Mouse (Mus musculus) stomach, postnatal 0 days (tissue): ENCODE data around the gene Mpp4.

Source experiments
- CTCF ChIP-seq: IDR thresholded peaks from 2 replicates; pipeline ENCODE4 v1.5.1; 2016; ENCODE audit warnings: antibody characterized with exemption, low read depth, mild to moderate bottlenecking, moderate library complexity
- EP300 ChIP-seq: optimal IDR thresholded peaks from 2 replicates; pipeline ENCODE3; 2016; ENCODE audit warnings: antibody characterized with exemption

DNA sequence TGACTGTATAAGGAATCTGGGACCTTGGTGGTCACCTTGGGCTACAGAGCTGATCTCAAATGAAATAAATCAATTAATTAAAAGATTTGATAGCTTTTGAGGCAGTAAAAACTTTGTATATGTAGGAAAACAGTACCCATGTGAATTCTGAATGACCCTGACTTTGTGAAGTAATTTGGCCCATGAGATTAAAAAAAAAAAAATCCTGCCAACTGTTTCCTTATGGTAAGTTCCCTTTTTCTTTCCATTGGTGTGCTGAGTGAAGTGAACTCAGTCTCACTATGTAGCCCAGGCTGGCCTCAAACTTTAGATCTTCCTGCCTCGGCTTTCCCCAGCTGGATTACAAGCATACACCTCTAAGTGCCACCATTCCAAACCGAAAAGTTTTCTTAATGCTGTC is 19.2 kb upstream of the Mpp4 start:
- no peak for TF ChIP-seq CTCF
- TF ChIP-seq EP300, result no peak
